Mouse (Mus musculus) CH12.LX (cell line): Measurements from ENCODE around the gene Nes. TPM values are rescaled to one million over a fixed set of nuclear protein-coding genes. Genes with fewer than 3 reads are reported as not detected.

Source experiments
- DNase-seq: peaks from one replicate; pipeline ENCODE4 v3.0.0-alpha.2; 2013; ENCODE audit errors: extremely low read depth
- H3K27ac ChIP-seq: 2 replicates; pipeline ENCODE4 v1.5.1; 2012; ENCODE audit warnings: low read depth, mild to moderate bottlenecking, control low read depth, moderate library complexity; ENCODE audit not compliant: insufficient read depth
- H3K27me3 ChIP-seq: replicated peaks from 2 replicates; pipeline ENCODE3; 2012; ENCODE audit warnings: inconsistent platforms
- H3K36me3 ChIP-seq, 2 experiments: replicated peaks in 1 of 2; 2 replicates each; pipeline versions ENCODE3 to v1.6.1; 2012; ENCODE audit warnings: inconsistent platforms in 1 of 2, low read length in 1 of 2, mild to moderate bottlenecking in 1 of 2, mixed read lengths in 1 of 2, moderate library complexity in 1 of 2; ENCODE audit not compliant: control insufficient read depth in 1 of 2, insufficient read depth in 1 of 2
- H3K4me1 ChIP-seq, 2 experiments: 2 replicates each; pipeline ENCODE4 v1.6.1; 2012; ENCODE audit warnings: inconsistent platforms in 1 of 2, moderate library complexity in 1 of 2; ENCODE audit not compliant: insufficient read depth in 2 of 2, control insufficient read depth in 1 of 2
- H3K4me2 ChIP-seq: 2 replicates; pipeline ENCODE4 v1.6.1; 2012; ENCODE audit warnings: low read depth, mild to moderate bottlenecking, control low read depth; ENCODE audit not compliant: poor library complexity, insufficient read depth, severe bottlenecking
- H3K4me3 ChIP-seq, 3 experiments: fragments of 150-350 bp in 1 of 3; sonication (generic) in 1 of 3; replicated peaks in 1 of 3; 2 replicates each; pipeline versions ENCODE3 to v1.5.1; 2011 to 2012; ENCODE audit warnings: low read depth in 2 of 3, low read length in 2 of 3, mild to moderate bottlenecking in 2 of 3, moderate library complexity in 2 of 3, control low read depth in 1 of 3, improper control_type of control experiment in 1 of 3, inconsistent platforms in 1 of 3, mixed read lengths in 1 of 3; ENCODE audit not compliant: poor library complexity in 1 of 3
- H3K79me2 ChIP-seq: replicated peaks from 2 replicates; pipeline ENCODE4 v1.6.1; 2012; ENCODE audit warnings: mild to moderate bottlenecking, moderate library complexity; ENCODE audit not compliant: control insufficient read depth, poor library complexity, insufficient read depth, severe bottlenecking; ENCODE audit errors: extremely low read depth
- H3K9ac ChIP-seq: 2 replicates; pipeline ENCODE4 v1.6.1; 2012; ENCODE audit warnings: low read depth, mild to moderate bottlenecking, control low read depth, moderate library complexity; ENCODE audit not compliant: insufficient read depth
- H3K9me3 ChIP-seq: replicated peaks from 2 replicates; pipeline ENCODE3; 2012; ENCODE audit warnings: low read length, inconsistent platforms, mixed read lengths
- CHD1 ChIP-seq: IDR thresholded peaks from 2 replicates; pipeline ENCODE4 v1.6.1; 2012; ENCODE audit warnings: low read depth, low read length, improper control_type of control experiment, inconsistent platforms
- CHD2 ChIP-seq: IDR thresholded peaks from 2 replicates; pipeline ENCODE4 v1.6.1; 2011; ENCODE audit warnings: low read length, improper control_type of control experiment
- E2F4 ChIP-seq: IDR thresholded peaks from 2 replicates; pipeline ENCODE4 v1.6.1; 2011; ENCODE audit warnings: low read depth, low read length, improper control_type of control experiment; ENCODE audit not compliant: insufficient replicate concordance
- EP300 ChIP-seq: IDR thresholded peaks from 2 replicates; pipeline ENCODE4 v1.6.1; 2011; ENCODE audit warnings: low read length, improper control_type of control experiment
- ETS1 ChIP-seq: conservative IDR thresholded peaks from 2 replicates; pipeline ENCODE4 v1.6.1; 2012; ENCODE audit warnings: low read depth, mild to moderate bottlenecking, inconsistent platforms, low read length, improper control_type of control experiment, moderate library complexity
- GABPA ChIP-seq: IDR thresholded peaks from 2 replicates; pipeline ENCODE4 v1.6.1; 2012; ENCODE audit warnings: low read depth, low read length, improper control_type of control experiment, inconsistent platforms; ENCODE audit not compliant: insufficient replicate concordance
- HCFC1 ChIP-seq: IDR thresholded peaks from 2 replicates; pipeline ENCODE4 v1.6.1; 2012; ENCODE audit warnings: low read depth, mild to moderate bottlenecking, inconsistent platforms, low read length, improper control_type of control experiment
- JUN ChIP-seq: IDR thresholded peaks from 2 replicates; pipeline ENCODE4 v1.6.1; 2011; ENCODE audit warnings: low read depth, mild to moderate bottlenecking, low read length, improper control_type of control experiment, moderate library complexity; ENCODE audit not compliant: insufficient read depth
- JUND ChIP-seq: conservative IDR thresholded peaks from 2 replicates; pipeline ENCODE4 v1.6.1; 2011; ENCODE audit warnings: low read depth, low read length, improper control_type of control experiment
- KAT2A ChIP-seq: IDR thresholded peaks from 2 replicates; pipeline ENCODE4 v1.6.1; 2012; ENCODE audit warnings: low read length, improper control_type of control experiment, inconsistent platforms; ENCODE audit not compliant: insufficient replicate concordance
- MEF2A ChIP-seq: IDR thresholded peaks from 2 replicates; pipeline ENCODE4 v1.6.1; 2014; ENCODE audit warnings: low read depth, mild to moderate bottlenecking, inconsistent platforms, low read length, improper control_type of control experiment, borderline replicate concordance
- MXI1 ChIP-seq: IDR thresholded peaks from 2 replicates; pipeline ENCODE4 v1.6.1; 2011; ENCODE audit warnings: mild to moderate bottlenecking, low read depth, low read length, improper control_type of control experiment
- MYC ChIP-seq: IDR thresholded peaks from 2 replicates; pipeline ENCODE4 v1.6.1; 2011; ENCODE audit warnings: low read depth, mild to moderate bottlenecking, improper control_type of control experiment, low read length
- PAX5 ChIP-seq: IDR thresholded peaks from 2 replicates; pipeline ENCODE4 v1.6.1; 2012; ENCODE audit warnings: low read length, inconsistent platforms, mixed read lengths
- POLR2A ChIP-seq: IDR thresholded peaks from 2 replicates; pipeline ENCODE4 v1.6.1; 2011; ENCODE audit warnings: low read depth, mild to moderate bottlenecking, improper control_type of control experiment, low read length
- POLR2AphosphoS2 ChIP-seq: IDR thresholded peaks from 2 replicates; pipeline ENCODE4 v1.6.1; 2011; ENCODE audit warnings: low read depth, low read length, improper control_type of control experiment
- RAD21 ChIP-seq: IDR thresholded peaks from 2 replicates; pipeline ENCODE4 v1.6.1; 2011; ENCODE audit warnings: low read depth, mild to moderate bottlenecking, low read length, improper control_type of control experiment, moderate library complexity
- RCOR1 ChIP-seq: conservative IDR thresholded peaks from 2 replicates; pipeline ENCODE4 v1.6.1; 2012; ENCODE audit warnings: low read depth, mild to moderate bottlenecking, inconsistent platforms, low read length, improper control_type of control experiment
- SIN3A ChIP-seq: IDR thresholded peaks from 2 replicates; pipeline ENCODE4 v1.6.1; 2012; ENCODE audit warnings: low read length, improper control_type of control experiment, inconsistent platforms
- USF1 ChIP-seq: IDR thresholded peaks from 2 replicates; pipeline ENCODE4 v1.6.1; 2014; ENCODE audit warnings: low read depth, mild to moderate bottlenecking, inconsistent platforms, low read length, improper control_type of control experiment
- USF2 ChIP-seq: conservative IDR thresholded peaks from 2 replicates; pipeline ENCODE4 v1.6.1; 2011; ENCODE audit warnings: low read depth, low read length, improper control_type of control experiment
- ZC3H11A ChIP-seq: IDR thresholded peaks from 2 replicates; pipeline ENCODE4 v1.6.1; 2012; ENCODE audit warnings: low read depth, mild to moderate bottlenecking, inconsistent platforms, low read length, improper control_type of control experiment
- ZKSCAN1 ChIP-seq: IDR thresholded peaks from 2 replicates; pipeline ENCODE4 v1.6.1; 2012; ENCODE audit warnings: low read depth, inconsistent platforms, low read length, improper control_type of control experiment, borderline replicate concordance
- dilution Hi-C: fragments of 300-500 bp; cut with MboI; formaldehyde crosslinking; loops from 2 replicates; pipeline ENCODE4 v1.14.3; 2020; ENCODE audit warnings: low sequenced_read_pairs; ENCODE audit not compliant: extremely low pct_unique_long_range_greater_than_20kb, extremely low pct_ligation_motif_present
- in situ Hi-C: fragments of 300-500 bp; cut with MboI; formaldehyde crosslinking; loops from 3 replicates; pipeline ENCODE4 v1.14.3; 2019; ENCODE audit warnings: low sequenced_read_pairs, low pct_ligation_motif_present, low pct_unique_long_range_greater_than_20kb, mixed read lengths
- polyA plus RNA-seq: library from polyadenylated mRNA; unstranded; fragments of >175 nt; gene quantifications from 2 replicates; pipeline ENCODE4 v1.2.1, GENCODE M21; 2012; ENCODE audit warnings: low read depth; ENCODE audit not compliant: insufficient read length
- total RNA-seq, 2 experiments: library from RNA; depleted of rRNA; stranded (reverse); fragments of 300-350 nt in 1 of 2; fragments of >200 nt in 1 of 2; gene quantifications; 2 replicates each; pipeline ENCODE4 v1.2.3; 2012 to 2014

Gene Nes
- total and polyA plus RNA-seq, 3 experiments = 0.04 TPM; not detected in 1

- Histone ChIP-seq H3K4me3 (no peak within 1 kb of the TSS), H3K4me1 (peaks cover 0 to 5% of the 10 kb centered on the region in 2 experiments; a peak in 1 of 4 replicates), H3K9me3 (peaks cover 16% of the 10 kb centered on the region), H3K27me3 (peaks cover 87% of the 10 kb centered on the region), H3K4me2 (no peak within 1 kb of the TSS), H3K79me2 (no peaks in the 10 kb centered on the region), H3K36me3 (no peaks in the 10 kb centered on the region), H3K27ac (no peak within 1 kb of the TSS), H3K9ac (no peak within 1 kb of the TSS)
- in situ Hi-C loops = no loop called here
- TF ChIP-seq MEF2A (no peak), KAT2A (no peak)
- dilution Hi-C loops = no loop called here
- no peak for DNase-seq
Observed at GRCm38 (mm10) chr3:88000181-88000580, 29.3 kb downstream of the Nes start, which contains the start of gene Bcan. Gene Bcan (minus strand): TSS chr3:88000230.

DNA sequence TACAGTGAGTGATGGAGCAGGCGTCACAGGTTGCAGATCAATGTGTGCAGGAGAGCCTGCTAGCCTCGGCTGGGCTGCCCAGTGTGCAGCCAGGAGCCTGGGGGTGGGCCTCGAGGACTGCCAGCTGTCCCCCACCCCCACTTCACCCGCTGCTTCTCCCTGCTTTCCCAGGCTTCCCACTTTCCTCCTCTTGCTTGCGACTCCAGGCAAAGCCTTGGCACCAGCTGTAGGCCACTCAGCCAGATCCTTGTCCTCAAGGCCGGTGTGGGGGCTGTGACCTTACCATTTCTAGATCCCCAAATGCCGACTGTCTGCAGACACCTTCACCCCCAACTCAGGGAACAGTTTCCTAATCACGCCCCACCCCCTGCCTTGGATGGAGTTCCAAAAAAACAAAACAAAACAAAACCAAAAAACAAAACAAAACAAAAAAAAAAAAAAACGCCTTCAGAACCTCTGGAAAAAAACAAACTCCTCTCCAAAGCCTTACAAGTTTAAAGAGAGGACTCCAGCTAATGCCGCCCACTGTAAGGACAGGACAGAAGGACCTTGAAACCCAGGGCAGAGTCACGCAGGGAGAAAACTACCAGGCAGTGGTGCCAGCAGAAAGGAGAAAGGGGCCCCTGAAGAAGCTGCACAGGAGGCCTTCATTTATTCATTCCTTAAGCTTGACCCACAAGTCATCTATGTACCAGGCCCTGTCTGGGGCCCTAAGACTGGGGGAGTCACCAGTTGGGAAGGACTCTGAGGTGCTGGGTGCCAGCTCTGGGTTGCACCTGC is 30.1 kb downstream of the Nes start:
- in situ Hi-C loops (no loop called here), dilution Hi-C loops (no loop called here)
- Histone ChIP-seq H3K27ac (no peak overlapping the region), H3K9me3 (peaks cover 20% of the 10 kb centered on the region), H3K4me2 (no peak overlapping the region), H3K36me3 (no peaks in the 10 kb centered on the region), H3K79me2 (no peaks in the 10 kb centered on the region), H3K4me1 (peaks cover 0 to 5% of the 10 kb centered on the region in 2 experiments; a peak in 1 of 4 replicates), H3K27me3 (peaks cover 83% of the 10 kb centered on the region), H3K9ac (no peak overlapping the region), H3K4me3 (no peak overlapping the region)
- TF ChIP-seq CHD1 (no peak), RAD21 (no peak), E2F4 (no peak), MXI1 (no peak), EP300 (no peak), POLR2A (no peak), USF2 (no peak)
- DNase-seq = no peak

GRCm38 (mm10) chr3:88002291-88002976 is 31.6 kb downstream of the Nes start:
- Histone ChIP-seq H3K79me2 (no peaks in the 10 kb centered on the region), H3K27ac (no peak overlapping the region), H3K4me1 (no peaks in the 10 kb centered on the region), H3K27me3 (peaks cover 78% of the 10 kb centered on the region), H3K9ac (no peak overlapping the region), H3K36me3 (no peaks in the 10 kb centered on the region), H3K4me3 (no peak overlapping the region), H3K4me2 (no peak overlapping the region), H3K9me3 (peaks cover 26% of the 10 kb centered on the region)
- no peak for DNase-seq
- in situ Hi-C loops (no loop called here), dilution Hi-C loops (no loop called here)
- TF ChIP-seq RCOR1 (no peak), JUND (no peak), SIN3A (no peak), MYC (no peak), MXI1 (no peak), GABPA (no peak), E2F4 (no peak), USF1 (no peak), MEF2A (no peak), POLR2A (no peak), ZKSCAN1 (no peak), HCFC1 (no peak), POLR2AphosphoS2 (no peak), KAT2A (no peak), PAX5 (no peak), JUN (no peak), ZC3H11A (no peak), ETS1 (no peak), CHD2 (no peak)
